Mouse (Mus musculus): Measurements from ENCODE around the gene Olfr763.
"Not testable (repeated sequence)": the region's sequence is repeated elsewhere in the genome, so short reads cannot be mapped to it uniquely, and the experiment has no call there.

The Olfr763 gene

GRCm38 (mm10) chr10:129010288-129010841, at the start of gene Olfr763:
Gene Olfr763, plus strand, starts transcription at chr10:129010791.
- DNase-seq: no peak

GRCm38 (mm10) chr10:128964961-128965360, 45.6 kb upstream of the Olfr763 start:
- no peak for DNase-seq

- no peak for DNase-seq
Observed at GRCm38 (mm10) chr10:128965871-128966270, 44.7 kb upstream of the Olfr763 start.

- DNase-seq: no peak
Observed at GRCm38 (mm10) chr10:128968341-128968749, 42.2 kb upstream of the Olfr763 start.

- no peak for DNase-seq
Observed at GRCm38 (mm10) chr10:128970740-128971250, 39.8 kb upstream of the Olfr763 start.

GRCm38 (mm10) chr10:128972841-128973240, 37.8 kb upstream of the Olfr763 start:
- no peak for DNase-seq

- DNase-seq: no peak
Observed at GRCm38 (mm10) chr10:128976395-128976794, 34.2 kb upstream of the Olfr763 start.

- DNase-seq: peak in 1 of 2 experiments; percentile 60
Observed at GRCm38 (mm10) chr10:128977522-128978114, 33.0 kb upstream of the Olfr763 start.

- DNase-seq: peak; percentile 21 to 41
Observed at GRCm38 (mm10) chr10:128980644-128981365, 29.8 kb upstream of the Olfr763 start.

GRCm38 (mm10) chr10:128989131-128989530, 21.5 kb upstream of the Olfr763 start, which contains the start of gene Olfr9:
Gene Olfr9, plus strand, starts transcription at chr10:128989431.
- not testable (repeated sequence) for DNase-seq

- not testable (repeated sequence) for DNase-seq
Observed at GRCm38 (mm10) chr10:128990129-128990850, 20.3 kb upstream of the Olfr763 start.

GRCm38 (mm10) chr10:128990994-128991393, 19.6 kb upstream of the Olfr763 start:
- DNase-seq: no peak

GRCm38 (mm10) chr10:128995796-128996195, 14.8 kb upstream of the Olfr763 start:
- DNase-seq: no peak

- no peak for DNase-seq
Observed at GRCm38 (mm10) chr10:128996523-128997040, 14.0 kb upstream of the Olfr763 start.

GRCm38 (mm10) chr10:129004032-129004920, 6.3 kb upstream of the Olfr763 start:
- DNase-seq: no peak

GRCm38 (mm10) chr10:129011511-129011910, 920 bp downstream of the Olfr763 start:
- not testable (repeated sequence) for DNase-seq

GRCm38 (mm10) chr10:129014477-129014876, 3.9 kb downstream of the Olfr763 start:
- DNase-seq: no peak

GRCm38 (mm10) chr10:129023319-129023718, 12.7 kb downstream of the Olfr763 start:
- no peak for DNase-seq

- DNase-seq: peak in 1 of 2 experiments; percentile 13
Observed at GRCm38 (mm10) chr10:129026018-129026662, 15.5 kb downstream of the Olfr763 start.

- DNase-seq: no peak
Observed at GRCm38 (mm10) chr10:129028343-129028742, 17.8 kb downstream of the Olfr763 start.

GRCm38 (mm10) chr10:129039796-129040195, 29.2 kb downstream of the Olfr763 start, which contains the start of gene Olfr764-ps1:
Gene Olfr764-ps1, minus strand, starts transcription at chr10:129039896.
- no peak for DNase-seq
